Mouse (Mus musculus): ENCODE data around the gene Tssc4.

DNA sequence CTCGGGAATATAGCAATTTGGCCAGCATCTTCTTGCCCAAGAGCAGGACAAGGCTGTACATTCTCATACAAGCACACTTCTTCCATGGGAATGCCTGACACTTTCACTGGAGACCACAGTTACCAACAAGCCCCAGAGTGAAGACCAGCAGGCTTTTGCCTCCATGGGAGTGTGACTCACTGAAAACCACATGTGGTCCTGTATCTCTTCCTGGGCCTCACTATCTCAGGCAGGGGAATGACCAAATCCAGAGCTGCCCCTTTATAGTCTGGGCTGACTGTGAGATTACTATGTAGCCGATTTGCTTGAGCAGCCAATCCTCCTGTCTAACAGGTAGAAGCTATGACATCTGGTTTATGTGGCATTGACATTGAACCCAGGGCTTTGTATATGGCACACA is 14.7 kb downstream of the Tssc4 start:
- TF ChIP-seq CTCF (IDR thresholded peaks at IDR 0.05; ENCODE audit: low read depth) (no peak), EP300 (IDR thresholded peaks at IDR 0.05; ENCODE audit: low read depth) (no peak)
